Mouse (Mus musculus) myocyte (in vitro differentiated cells): ENCODE measurements around the gene Mad2l2.

Experiments used
- E2F4 ChIP-seq: IDR thresholded peaks from one replicate; pipeline ENCODE4 v1.6.1; 2011; ENCODE audit warnings: mild to moderate bottlenecking, control low read depth, moderate library complexity; ENCODE audit not compliant: insufficient read depth
- MYOD1 ChIP-seq, 3 experiments: IDR thresholded peaks; one replicate each; pipeline ENCODE4 v1.6.1; 2011; ENCODE audit warnings: control low read depth in 2 of 3, low read depth in 2 of 3, mild to moderate bottlenecking in 2 of 3, moderate library complexity in 1 of 3; ENCODE audit not compliant: insufficient read length in 2 of 3, control insufficient read depth in 1 of 3
- MYOG ChIP-seq, 3 experiments: IDR thresholded peaks; one replicate each; pipeline ENCODE4 v1.6.1; 2011; ENCODE audit warnings: control low read depth in 2 of 3, low read depth in 2 of 3, mild to moderate bottlenecking in 2 of 3; ENCODE audit not compliant: insufficient read length in 2 of 3, control insufficient read depth in 1 of 3, insufficient read depth in 1 of 3
- POLR2A ChIP-seq: IDR thresholded peaks from one replicate; pipeline ENCODE4 v1.6.1; 2011; ENCODE audit warnings: low read depth, mild to moderate bottlenecking, control low read depth, moderate library complexity; ENCODE audit not compliant: insufficient read length
- TCF12 ChIP-seq: IDR thresholded peaks from one replicate; pipeline ENCODE4 v1.6.1; 2011; ENCODE audit warnings: mild to moderate bottlenecking, control low read depth; ENCODE audit not compliant: poor library complexity, insufficient read depth, severe bottlenecking

DNA sequence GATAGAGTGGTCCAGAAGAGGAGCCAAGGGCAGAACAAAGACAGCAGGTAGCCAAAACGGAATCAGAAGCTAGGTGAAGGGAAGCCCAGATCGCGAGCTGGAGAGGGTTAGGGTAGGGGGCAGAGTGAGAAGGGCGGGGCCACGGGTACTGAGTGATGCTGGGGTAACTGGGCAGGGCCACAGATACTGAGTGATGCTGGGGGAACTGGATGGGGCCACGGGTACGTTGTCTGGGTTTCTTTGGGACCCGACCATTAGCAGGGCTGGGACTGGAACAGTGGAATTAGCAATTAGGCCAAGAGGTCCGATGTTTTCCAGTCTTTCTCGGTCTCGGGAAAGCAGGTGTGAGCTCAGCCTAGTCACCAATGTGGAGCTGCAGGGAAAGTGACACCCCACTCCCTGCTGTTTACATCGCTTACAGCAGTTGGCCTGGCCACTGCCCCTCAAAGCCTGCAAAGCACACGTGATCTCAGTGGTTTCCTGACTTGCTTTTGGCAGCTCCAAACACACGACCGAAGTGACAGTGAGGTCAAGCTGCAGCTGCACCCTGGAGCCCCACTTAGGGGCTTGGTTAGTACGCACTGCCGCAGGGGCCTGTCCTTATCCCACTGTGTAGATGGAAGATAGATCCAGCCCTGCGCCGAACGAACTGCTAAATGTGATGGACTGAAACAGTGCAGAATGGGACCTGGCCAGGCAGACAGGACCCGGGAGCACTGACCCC, 46.8 kb upstream of the Mad2l2 start:
- no peak for TF ChIP-seq MYOD1 (IDR thresholded peaks at IDR 0.05; ENCODE audit: control insufficient read depth in 1 of 3, insufficient read length in 2 of 3, low read depth in 2 of 3)
- no peak for TF ChIP-seq POLR2A
- no peak for TF ChIP-seq TCF12
- peak in 1 of 3 experiments; percentile 28 for TF ChIP-seq MYOG (IDR thresholded peaks at IDR 0.05; ENCODE audit: control insufficient read depth in 1 of 3, insufficient read depth in 1 of 3, insufficient read length in 2 of 3, low read depth in 2 of 3)
- no peak for TF ChIP-seq E2F4
